Mouse (Mus musculus) midbrain, embryonic 15.5 days (tissue): ENCODE data around the gene Hist1h4f. TPM values are rescaled to one million over a fixed set of nuclear protein-coding genes. Genes with fewer than 3 reads are reported as not detected.
"Not testable (repeated sequence)": the region's sequence is repeated elsewhere in the genome, so short reads cannot be mapped to it uniquely, and the experiment has no call there.

Experiments used
- ATAC-seq: fragments of 200-750 bp; cut with Nextera tagmentation; replicated peaks from 2 replicates; pipeline ENCODE4 v1.8.0; 2017; ENCODE audit warnings: moderate TSS enrichment
- H3K27ac ChIP-seq: fragments of 300-500 bp; sonication (generic); 2 replicates; pipeline ENCODE4 v1.5.1; 2015; ENCODE audit warnings: mild to moderate bottlenecking, inconsistent platforms
- H3K27me3 ChIP-seq: fragments of 300-500 bp; sonication (generic); replicated peaks from 2 replicates; pipeline ENCODE4 v1.6.1; 2015; ENCODE audit warnings: inconsistent platforms
- H3K36me3 ChIP-seq: fragments of 300-500 bp; sonication (generic); replicated peaks from 2 replicates; pipeline ENCODE4 v1.6.1; 2015; ENCODE audit warnings: inconsistent platforms
- H3K4me1 ChIP-seq: fragments of 300-500 bp; sonication (generic); 2 replicates; pipeline ENCODE4 v1.6.1; 2015; ENCODE audit warnings: inconsistent platforms
- H3K4me2 ChIP-seq: fragments of 300-500 bp; sonication (generic); 2 replicates; pipeline ENCODE4 v1.6.1; 2015; ENCODE audit warnings: inconsistent platforms, mild to moderate bottlenecking, moderate library complexity
- H3K4me3 ChIP-seq: fragments of 300-500 bp; sonication (generic); 2 replicates; pipeline ENCODE4 v1.5.1; 2015; ENCODE audit warnings: mild to moderate bottlenecking, inconsistent platforms
- H3K9ac ChIP-seq: fragments of 300-500 bp; sonication (generic); 2 replicates; pipeline ENCODE4 v1.6.1; 2015; ENCODE audit warnings: mild to moderate bottlenecking, inconsistent platforms
- H3K9me3 ChIP-seq: fragments of 300-500 bp; sonication (generic); 2 replicates; pipeline ENCODE4 v1.6.1; 2016; ENCODE audit warnings: inconsistent platforms
- WGBS: fragments of 180-500 bp; shearing (Covaris S2); methylation state at CpG from one replicate; pipeline ENCODE4 v1.1.7; 2015; ENCODE audit warnings: mixed read lengths; 5-methylcytosine and 5-hydroxymethylcytosine counted together
- polyA plus RNA-seq: library from polyadenylated mRNA; unstranded; fragments of >200 nt; fragmentation: Nextera tagmentation; extraction: Ambion mirVana; gene quantifications from 2 replicates; pipeline ENCODE4 v1.2.1, GENCODE M21; 2015

The Hist1h4f gene
- polyA plus RNA-seq, 1 experiment from 2014 or later, result not detected

- Histone ChIP-seq H3K4me3 (peak overlapping the region; percentile 52), H3K9me3 (no peaks in the 10 kb centered on the region), H3K9ac (peak overlapping the region; percentile 65), H3K27me3 (no peaks in the 10 kb centered on the region), H3K4me1 (peaks cover 42% of the 10 kb centered on the region), H3K27ac (peak overlapping the region; percentile 93), H3K36me3 (no peaks in the 10 kb centered on the region), H3K4me2 (peak overlapping the region; percentile 84)
- ATAC-seq, result peak; percentile 15; the same call in 1 of the 2 replicates
- WGBS, result under 1% methylated on average over 21 of the region's 21 CpGs
These were observed 33.6 kb upstream of the Hist1h4f start for GRCm38 (mm10) chr13:23585029-23585441.

- Histone ChIP-seq H3K36me3 (no peaks in the 10 kb centered on the region), H3K9me3 (no peaks in the 10 kb centered on the region), H3K4me2 (peak overlapping the region; percentile 84), H3K27ac (peak overlapping the region; percentile 93), H3K9ac (peak overlapping the region; percentile 65; the same call in 1 of the 2 replicates), H3K4me1 (peaks cover 42% of the 10 kb centered on the region), H3K4me3 (peak overlapping the region; percentile 52; the same call in 1 of the 2 replicates), H3K27me3 (no peaks in the 10 kb centered on the region)
- ATAC-seq, result no peak
These were observed 32.9 kb upstream of the Hist1h4f start for GRCm38 (mm10) chr13:23584331-23584730.

- no peaks in the 10 kb centered on the region for H3K36me3 ChIP-seq
- no peak overlapping the region for H3K4me2 ChIP-seq
- no peaks in the 10 kb centered on the region for H3K27me3 ChIP-seq
- no peak overlapping the region for H3K9ac ChIP-seq
- no peak overlapping the region for H3K4me3 ChIP-seq
- no peak overlapping the region for H3K27ac ChIP-seq
- ATAC-seq, result no peak
- H3K4me1 ChIP-seq, result peaks cover 42% of the 10 kb centered on the region
- no peaks in the 10 kb centered on the region for H3K9me3 ChIP-seq
These were observed 32.1 kb upstream of the Hist1h4f start for GRCm38 (mm10) chr13:23583387-23584068.

GRCm38 (mm10) chr13:23582219-23583056, 31.0 kb upstream of the Hist1h4f start:
- H3K4me2 ChIP-seq, result peak overlapping the region; percentile 85
- H3K27ac ChIP-seq, result peak overlapping the region; percentile 81
- peaks cover 42% of the 10 kb centered on the region for H3K4me1 ChIP-seq
- 5% methylated on average over 6 of the region's 6 CpGs for WGBS
- H3K9ac ChIP-seq, result peak overlapping the region; percentile 53
- H3K27me3 ChIP-seq, result no peaks in the 10 kb centered on the region
- H3K4me3 ChIP-seq, result peak overlapping the region; percentile 48
- no peaks in the 10 kb centered on the region for H3K9me3 ChIP-seq
- no peak for ATAC-seq
- H3K36me3 ChIP-seq, result no peaks in the 10 kb centered on the region

GRCm38 (mm10) chr13:23581408-23582218, 30.2 kb upstream of the Hist1h4f start, which contains the start of gene Hist1h4d:
Gene Hist1h4d (plus strand): TSS chr13:23581598.
- H3K4me1 ChIP-seq, result peaks cover 45% of the 10 kb centered on the region
- H3K9me3 ChIP-seq, result no peaks in the 10 kb centered on the region
- peak within 1 kb of the TSS; percentile 81 for H3K27ac ChIP-seq
- no peaks in the 10 kb centered on the region for H3K27me3 ChIP-seq
- under 1% methylated on average over 43 of the region's 43 CpGs for WGBS
- ATAC-seq, result peak; percentile 92
- H3K36me3 ChIP-seq, result no peaks in the 10 kb centered on the region
- H3K9ac ChIP-seq, result peak within 1 kb of the TSS; percentile 53
- H3K4me2 ChIP-seq, result peak within 1 kb of the TSS; percentile 85
- H3K4me3 ChIP-seq, result peak within 1 kb of the TSS; percentile 48

GRCm38 (mm10) chr13:23577835-23578234, 26.4 kb upstream of the Hist1h4f start:
- Histone ChIP-seq H3K4me2 (no peak overlapping the region), H3K36me3 (no peaks in the 10 kb centered on the region), H3K9ac (no peak overlapping the region), H3K27me3 (no peaks in the 10 kb centered on the region), H3K4me1 (peaks cover 42% of the 10 kb centered on the region), H3K9me3 (no peaks in the 10 kb centered on the region), H3K27ac (no peak overlapping the region), H3K4me3 (no peak overlapping the region)
- WGBS, result 97% methylated on average over 1 of the region's 1 CpGs
- ATAC-seq, result no peak

- peak overlapping the region; percentile 75 for H3K4me2 ChIP-seq
- WGBS, result 47% methylated on average over 6 of the region's 6 CpGs
- no peak for ATAC-seq
- H3K4me1 ChIP-seq, result peaks cover 42% of the 10 kb centered on the region
- peak overlapping the region; percentile 41 for H3K4me3 ChIP-seq
- 0 out of 2 replicates have a peak overlapping the region, but pooled peaks have one; percentile 55 for H3K9ac ChIP-seq
- no peaks in the 10 kb centered on the region for H3K36me3 ChIP-seq
- H3K27ac ChIP-seq, result no peak overlapping the region
- H3K9me3 ChIP-seq, result no peaks in the 10 kb centered on the region
- H3K27me3 ChIP-seq, result no peaks in the 10 kb centered on the region
These were observed 25.6 kb upstream of the Hist1h4f start for GRCm38 (mm10) chr13:23576906-23577639.

- H3K27ac ChIP-seq, result peak overlapping the region; percentile 73; the same call in 1 of the 2 replicates
- no peaks in the 10 kb centered on the region for H3K36me3 ChIP-seq
- 5% methylated on average over 7 of the region's 7 CpGs for WGBS
- H3K9me3 ChIP-seq, result no peaks in the 10 kb centered on the region
- ATAC-seq, result no peak
- H3K4me1 ChIP-seq, result peaks cover 42% of the 10 kb centered on the region
- no peaks in the 10 kb centered on the region for H3K27me3 ChIP-seq
- H3K9ac ChIP-seq, result peak overlapping the region; percentile 55
- H3K4me2 ChIP-seq, result peak overlapping the region; percentile 75
- H3K4me3 ChIP-seq, result peak overlapping the region; percentile 41
These were observed 25.0 kb upstream of the Hist1h4f start for GRCm38 (mm10) chr13:23576351-23576881.

- ATAC-seq, H3K9me3 ChIP-seq, H3K27me3 ChIP-seq, H3K36me3 ChIP-seq: not testable (repeated sequence)
- peaks cover 40% of the 10 kb centered on the region for H3K4me1 ChIP-seq
- peak overlapping the region; percentile 78 for H3K27ac ChIP-seq
- H3K4me2 ChIP-seq, result peak overlapping the region; percentile 75
- H3K4me3 ChIP-seq, result peak overlapping the region; percentile 41
- WGBS, result under 1% methylated on average over 11 of the region's 40 CpGs
- H3K9ac ChIP-seq, result peak overlapping the region; percentile 55
These were observed 24.4 kb upstream of the Hist1h4f start for GRCm38 (mm10) chr13:23575864-23576313.

GRCm38 (mm10) chr13:23575271-23575851, 23.9 kb upstream of the Hist1h4f start, which contains the start of gene Hist1h3d:
Gene Hist1h3d (plus strand): TSS chr13:23575763.
- Histone ChIP-seq H3K27me3 (no peaks in the 10 kb centered on the region), H3K36me3 (no peaks in the 10 kb centered on the region), H3K9ac (peak within 1 kb of the TSS; percentile 55), H3K4me1 (peaks cover 37% of the 10 kb centered on the region), H3K27ac (peak within 1 kb of the TSS; percentile 80), H3K4me3 (peak within 1 kb of the TSS; percentile 41), H3K9me3 (no peaks in the 10 kb centered on the region), H3K4me2 (peak within 1 kb of the TSS; percentile 75)
- peak; percentile 51 for ATAC-seq
- 0% methylated on average over 18 of the region's 18 CpGs for WGBS
